Mouse (Mus musculus) left cerebral cortex, postnatal 4 days (tissue): ENCODE results near the gene Nup54. TPM values are rescaled to one million over a fixed set of nuclear protein-coding genes. Genes with fewer than 3 reads are reported as not detected.

ENCODE experiments used
- DNase-seq: peaks from one replicate; pipeline ENCODE4 v3.0.0-alpha.2; 2022
- intact Hi-C: fragments of 180-260 bp; cut with DNase I; formaldehyde crosslinking; loops from one replicate; pipeline ENCODE4 v1.15.1; 2025
- total RNA-seq, 2 experiments: library from RNA; stranded (reverse); gene quantifications; 2 replicates each; pipeline ENCODE4 v1.2.3; 2021

Nup54 gene
- total RNA-seq, 2 experiments from 2014 or later, result 50.7 to 60.8 TPM

DNA sequence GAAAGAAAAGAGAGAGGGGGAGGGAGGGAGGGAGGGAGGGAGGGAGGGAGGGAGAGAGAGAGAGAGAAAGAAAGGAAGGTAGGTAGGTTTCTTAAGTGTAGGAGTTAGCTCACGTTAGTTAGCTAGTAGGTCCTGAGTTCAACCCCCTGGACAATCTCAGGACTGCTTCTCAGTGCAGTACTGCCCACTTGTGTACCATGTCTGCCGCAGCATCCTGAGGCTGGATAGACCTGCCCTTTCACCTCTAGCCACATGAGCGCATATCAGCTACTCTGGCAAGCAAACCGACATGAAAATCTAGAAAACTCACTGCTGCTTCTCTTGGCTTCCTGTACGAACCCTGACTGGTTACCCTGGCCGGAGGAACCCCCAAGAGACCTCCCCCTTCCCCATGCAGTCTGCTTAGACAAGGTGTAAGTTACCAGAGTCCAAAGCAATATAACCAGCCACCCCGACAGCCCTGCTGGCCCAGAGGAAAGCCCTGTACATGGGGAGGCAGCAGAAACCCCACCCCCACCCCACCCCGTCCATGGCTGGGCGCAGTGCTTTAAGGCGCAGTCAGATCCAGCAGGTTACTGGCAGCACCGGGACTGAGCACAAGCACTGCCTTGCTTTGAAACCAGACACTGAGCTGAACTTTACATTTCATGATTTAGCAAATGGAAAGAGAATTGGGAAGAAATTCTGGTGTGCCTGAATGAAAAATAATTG lies 21.6 kb downstream of the Nup54 start:
- DNase-seq, result no peak
- intact Hi-C loops, result no loop called here

DNA sequence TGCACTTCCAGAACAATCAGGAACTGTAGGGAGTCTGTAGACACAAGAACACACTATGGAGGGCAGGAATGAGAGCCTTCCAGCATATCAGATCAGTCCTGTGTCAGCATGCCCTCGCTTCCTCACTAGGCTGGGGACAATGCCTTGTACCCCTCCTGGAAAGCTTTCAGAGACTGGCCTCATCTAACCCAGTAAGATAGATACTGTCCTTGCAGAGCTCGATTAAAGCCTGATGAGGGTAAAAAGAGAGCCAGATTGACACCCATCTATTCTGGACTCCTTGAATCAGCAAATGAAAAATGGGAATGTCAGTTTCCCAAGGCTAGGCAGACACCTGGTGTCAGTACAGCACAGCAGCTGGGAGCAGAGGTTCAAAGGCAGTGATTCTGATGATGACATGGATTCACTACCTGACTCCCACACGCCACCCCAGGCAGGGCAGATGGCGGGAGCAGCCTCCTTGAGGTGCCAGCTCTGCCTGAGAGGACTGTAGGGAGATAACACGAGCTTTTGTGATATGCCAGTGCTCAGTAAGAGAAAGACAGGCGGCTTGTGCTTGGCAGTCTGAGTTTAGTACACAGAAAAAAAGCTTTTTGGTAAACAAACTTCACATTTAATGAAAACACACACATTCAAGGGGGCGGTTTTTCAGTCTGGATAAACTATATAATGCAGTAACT lies 23.4 kb downstream of the Nup54 start:
- intact Hi-C loops, result no loop called here
- no peak for DNase-seq

DNA sequence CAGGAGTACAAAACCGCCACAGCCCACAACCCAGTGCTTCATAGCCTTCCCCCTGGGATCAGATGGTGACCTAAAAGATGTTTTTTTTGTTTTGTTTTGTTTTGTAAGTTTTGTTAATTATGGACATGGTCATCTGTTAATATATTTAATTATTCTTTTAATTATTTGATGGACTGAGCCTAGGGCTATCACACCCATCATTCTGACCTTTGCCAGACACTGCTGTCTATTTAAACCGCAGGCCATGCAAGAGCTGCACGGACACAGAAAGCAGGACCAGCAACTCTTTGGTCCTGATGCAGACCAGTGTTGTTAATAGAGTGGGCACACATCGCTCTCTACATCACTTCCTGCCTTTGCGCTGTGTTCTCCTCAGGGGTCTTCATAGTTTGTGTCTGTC lies 24.5 kb downstream of the Nup54 start:
- intact Hi-C loops, result no loop called here
- no peak for DNase-seq

- intact Hi-C loops, result no loop called here
- no peak for DNase-seq
Observed at GRCm38 (mm10) chr5:92409361-92410155, 25.5 kb downstream of the Nup54 start.

- intact Hi-C loops, result no loop called here
- no peak for DNase-seq
Observed at GRCm38 (mm10) chr5:92404400-92404678, 30.7 kb downstream of the Nup54 start.

- intact Hi-C loops, result no loop called here
- no peak for DNase-seq
Observed at GRCm38 (mm10) chr5:92403562-92404399, 31.2 kb downstream of the Nup54 start.

- intact Hi-C loops, result no loop called here
- no peak for DNase-seq
Observed at GRCm38 (mm10) chr5:92402816-92403215, 32.2 kb downstream of the Nup54 start.

DNA sequence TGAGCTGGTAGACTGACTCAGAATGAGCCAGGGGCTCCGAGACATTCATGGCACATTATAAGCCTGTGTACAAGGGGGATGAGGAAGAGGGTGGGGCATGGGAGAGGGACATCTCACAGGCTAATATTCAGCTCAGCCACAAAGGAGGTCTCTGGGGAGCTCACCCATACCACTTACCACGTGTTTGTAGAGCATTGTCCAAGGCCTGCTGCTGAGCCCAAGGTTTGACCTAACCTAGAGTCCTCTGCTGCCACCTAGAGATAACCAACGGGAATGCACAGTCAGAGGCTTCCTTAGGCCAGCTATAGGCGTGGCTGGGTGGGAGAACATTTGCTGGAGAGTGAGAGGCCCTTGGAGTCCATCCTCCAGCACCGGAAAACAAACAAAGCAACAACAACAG lies 36.9 kb downstream of the Nup54 start:
- intact Hi-C loops, result no loop called here
- peak; percentile 81 for DNase-seq

DNA sequence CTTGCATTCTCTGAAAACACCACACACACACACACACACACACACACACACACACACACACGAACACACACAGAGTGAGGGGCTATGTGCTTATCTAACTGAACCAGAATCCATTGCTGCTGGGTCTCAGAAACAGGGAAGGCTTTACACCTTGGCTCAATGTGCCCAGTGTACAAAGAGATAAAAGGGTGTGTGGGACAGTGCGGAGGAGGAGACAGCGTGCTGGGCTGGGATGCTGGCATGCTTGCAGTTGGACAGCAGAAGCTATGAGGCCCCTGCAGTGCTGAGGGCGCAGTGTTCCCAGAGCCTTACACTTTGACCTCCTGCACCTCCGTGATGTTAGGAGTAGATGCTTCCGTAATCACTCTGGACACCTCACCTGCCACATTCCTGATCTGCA lies 38.5 kb downstream of the Nup54 start:
- intact Hi-C loops, result no loop called here
- DNase-seq, result no peak

DNA sequence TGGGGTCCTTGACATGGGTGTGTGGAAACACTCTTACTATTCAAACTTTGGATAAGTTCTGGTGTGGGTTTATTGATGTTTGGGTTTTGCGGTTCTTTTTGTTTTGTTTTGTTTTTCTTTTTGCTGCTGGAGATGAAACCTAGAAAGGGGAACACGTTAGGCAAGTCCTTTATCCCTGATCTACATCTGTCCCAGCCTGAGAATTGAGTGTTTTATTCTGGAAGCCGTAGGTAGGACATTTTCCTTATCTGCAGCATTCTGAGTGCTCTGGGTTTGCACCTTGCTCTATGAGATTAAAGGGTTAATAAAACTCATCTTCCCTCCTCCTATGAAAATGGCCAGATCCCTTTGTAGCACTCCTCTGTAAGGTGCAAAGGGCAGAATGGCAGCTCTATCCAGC lies 39.3 kb downstream of the Nup54 start:
- intact Hi-C loops, result no loop called here
- no peak for DNase-seq

GRCm38 (mm10) chr5:92393863-92394262 lies 41.2 kb downstream of the Nup54 start:
- intact Hi-C loops, result no loop called here
- DNase-seq, result no peak

GRCm38 (mm10) chr5:92392542-92392941 lies 42.5 kb downstream of the Nup54 start:
- DNase-seq, result no peak
- intact Hi-C loops, result no loop called here

GRCm38 (mm10) chr5:92390615-92391014 lies 44.4 kb downstream of the Nup54 start:
- DNase-seq, result no peak
- intact Hi-C loops, result no loop called here

DNA sequence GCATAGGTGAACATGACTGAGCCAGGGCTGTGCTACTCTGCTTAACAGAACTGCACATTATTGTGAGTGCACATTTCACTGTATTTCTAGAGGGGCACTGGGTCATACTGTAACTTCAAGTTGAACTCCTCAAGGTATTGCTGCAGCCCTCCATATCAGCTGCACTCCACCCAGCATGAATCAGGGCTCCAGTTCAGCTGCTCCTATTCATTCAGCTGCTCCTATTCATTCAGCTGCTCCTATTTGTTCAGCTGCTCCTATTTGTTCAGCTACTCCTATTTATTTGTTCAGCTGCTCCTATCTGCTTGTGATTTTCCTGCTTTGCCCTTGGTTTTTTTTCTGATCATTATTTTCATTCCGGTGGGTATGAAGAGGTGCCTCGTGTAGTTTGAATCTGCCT lies 45.0 kb downstream of the Nup54 start:
- no peak for DNase-seq
- intact Hi-C loops, result no loop called here

- intact Hi-C loops, result no loop called here
- no peak for DNase-seq
Observed at GRCm38 (mm10) chr5:92387433-92387832, 47.6 kb downstream of the Nup54 start.

- intact Hi-C loops, result no loop called here
- no peak for DNase-seq
Observed at GRCm38 (mm10) chr5:92386643-92387042, 48.4 kb downstream of the Nup54 start.

GRCm38 (mm10) chr5:92386102-92386501 lies 48.9 kb downstream of the Nup54 start:
- no peak for DNase-seq
- intact Hi-C loops, result no loop called here

DNA sequence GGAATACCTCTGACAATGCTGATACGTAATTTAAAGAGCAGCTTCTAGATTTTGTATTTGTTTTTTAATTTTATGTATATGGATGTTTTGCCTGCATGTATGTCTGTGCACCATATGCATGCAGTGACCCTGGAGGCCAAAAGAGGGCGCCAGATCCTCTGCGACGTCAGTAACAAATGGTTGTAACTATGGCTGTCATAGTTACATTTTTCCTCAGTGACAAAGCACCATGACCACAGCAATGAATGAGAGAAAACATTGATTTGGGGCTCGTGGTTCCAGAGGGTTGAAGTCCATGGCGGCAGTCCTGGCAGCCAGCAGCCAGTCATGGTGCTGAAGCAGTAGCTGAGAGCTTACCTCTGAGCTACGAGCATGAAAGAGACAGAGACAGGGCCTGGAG lies 50.2 kb downstream of the Nup54 start:
- DNase-seq, result peak; percentile 26
- intact Hi-C loops, result no loop called here

- intact Hi-C loops, result loop anchor here (2.0 kb wide), 1 partner anchor 73 kb away; the partner anchor contains the start of gene Sdad1
- no peak for DNase-seq
Observed at GRCm38 (mm10) chr5:92383747-92384146, 51.3 kb downstream of the Nup54 start.

- DNase-seq, result no peak
- intact Hi-C loops, result loop anchor here (2.0 kb wide), 1 partner anchor 72 kb away; the partner anchor contains the start of gene Sdad1
Observed at GRCm38 (mm10) chr5:92382349-92382679, 52.7 kb downstream of the Nup54 start.
